Mouse (Mus musculus) lung, adult 18-20 months (tissue): Measurements from ENCODE around the gene Rps24.
A peak's percentile ranks its signal among the peaks of the same experiment; 100 is the strongest.

Experiments used
- DNase-seq, 2 experiments: peaks; one replicate each; pipeline ENCODE4 v3.0.0; 2022; ENCODE audit warnings: mixed read lengths in 2 of 2

Rps24 gene

DNA sequence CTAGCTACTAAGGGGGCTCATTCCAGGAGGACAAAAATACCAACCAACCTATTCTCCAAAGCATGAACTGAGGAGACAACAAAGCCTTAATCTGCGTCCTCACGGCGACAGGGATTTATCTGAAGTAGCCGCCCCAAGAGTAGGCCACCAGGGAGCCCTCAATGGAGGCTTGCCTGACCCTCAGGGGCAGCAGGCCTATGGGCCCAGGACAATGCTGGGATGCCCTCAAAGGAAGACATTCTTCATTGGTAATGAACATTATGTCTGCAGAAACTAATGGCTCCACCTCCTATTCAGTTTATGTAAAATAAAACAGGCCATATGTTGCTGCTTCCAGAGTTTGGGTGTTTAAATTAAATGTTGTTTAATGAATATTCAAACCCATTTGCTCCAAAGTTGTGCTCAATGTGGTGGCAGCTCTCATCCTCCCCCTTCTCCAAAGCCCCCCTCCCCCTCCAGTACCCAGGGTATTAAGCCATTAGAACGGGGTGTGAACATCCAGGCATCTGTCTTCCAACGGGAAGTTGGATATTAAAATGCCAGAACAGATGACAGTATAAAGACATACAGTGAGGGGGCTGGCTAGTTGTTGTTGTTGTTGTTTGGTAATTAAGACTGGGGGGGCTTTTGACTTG, 25.7 kb downstream of the Rps24 start:
- DNase-seq = no peak

- DNase-seq = no peak
Measured at GRCm38 (mm10) chr14:24521597-24521996, 34.7 kb downstream of the Rps24 start.

DNA sequence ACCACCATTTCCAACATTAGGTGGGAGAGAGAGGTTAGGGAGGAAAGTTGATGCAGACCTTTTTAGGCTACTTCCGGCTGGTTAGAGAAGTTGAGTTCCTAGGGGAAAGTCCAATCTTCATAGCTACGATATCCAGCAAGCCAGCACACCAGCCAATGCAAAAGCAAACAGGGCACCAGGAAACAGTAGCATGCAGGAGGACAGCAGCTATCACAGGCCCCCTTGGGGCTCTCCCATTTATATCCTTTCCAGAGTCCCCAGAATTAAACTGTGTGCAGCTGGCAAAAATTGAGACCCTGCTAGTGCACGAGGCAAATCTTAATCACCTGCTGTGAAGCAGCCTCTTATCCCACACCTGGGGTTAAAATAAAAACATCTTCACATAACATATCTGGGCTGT, 38.2 kb downstream of the Rps24 start:
- no peak for DNase-seq

GRCm38 (mm10) chr14:24525677-24526415, 38.9 kb downstream of the Rps24 start:
- DNase-seq = peak; percentile 20 to 60

DNA sequence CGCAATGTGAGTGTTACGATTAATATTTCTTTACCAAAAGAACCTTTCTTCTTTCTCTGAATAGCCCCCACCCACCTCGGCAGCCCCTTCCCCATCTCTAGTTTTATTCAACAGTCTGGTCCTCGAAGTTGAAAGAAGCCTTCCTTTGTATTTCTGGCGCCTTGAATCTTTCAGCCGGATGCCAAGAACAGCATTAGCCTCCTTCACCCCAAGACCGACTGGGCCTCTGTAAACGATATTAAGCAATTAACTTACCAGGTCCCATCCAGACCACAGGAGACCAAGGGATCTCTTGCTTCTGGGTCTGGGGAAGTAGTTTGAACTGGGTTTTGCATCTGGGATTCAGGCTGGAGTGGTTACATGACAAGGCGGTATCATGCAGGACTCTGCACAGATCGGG, 39.5 kb downstream of the Rps24 start:
- DNase-seq = no peak

GRCm38 (mm10) chr14:24530228-24530627, 43.3 kb downstream of the Rps24 start:
- no peak for DNase-seq

DNA sequence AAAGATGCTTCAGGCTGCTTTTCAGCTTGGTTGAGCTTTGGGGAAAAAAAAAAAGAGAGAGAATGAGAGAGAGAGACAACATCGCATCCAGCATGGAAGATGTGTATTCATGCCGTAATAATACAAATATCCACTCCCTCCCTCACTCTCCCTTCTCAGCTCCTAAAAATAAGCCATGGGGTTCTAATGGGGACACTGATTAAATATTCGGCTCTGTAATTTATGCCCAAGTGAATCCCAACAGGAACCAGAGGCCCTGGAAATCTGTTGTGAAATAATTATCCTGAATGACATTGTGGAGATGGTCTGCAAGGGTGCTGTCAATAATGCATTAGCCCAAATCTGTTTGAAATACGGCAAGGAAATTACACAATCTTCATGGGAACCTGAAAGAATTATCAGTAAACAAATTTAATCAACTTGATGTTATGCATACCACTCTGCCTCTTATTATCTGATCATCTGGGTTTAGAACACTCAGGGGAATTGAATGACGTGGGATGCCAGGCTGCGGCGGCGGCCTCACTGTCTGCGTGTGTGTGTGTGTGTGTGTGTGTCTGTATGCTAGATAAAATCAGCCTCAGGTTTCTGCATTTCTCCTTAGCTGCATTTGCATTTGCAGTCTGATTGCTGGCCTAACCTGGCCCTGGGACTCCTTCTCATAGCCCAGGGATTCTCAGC, 48.1 kb downstream of the Rps24 start:
- DNase-seq = no peak

GRCm38 (mm10) chr14:24542901-24543300, 56.0 kb downstream of the Rps24 start:
- no peak for DNase-seq

DNA sequence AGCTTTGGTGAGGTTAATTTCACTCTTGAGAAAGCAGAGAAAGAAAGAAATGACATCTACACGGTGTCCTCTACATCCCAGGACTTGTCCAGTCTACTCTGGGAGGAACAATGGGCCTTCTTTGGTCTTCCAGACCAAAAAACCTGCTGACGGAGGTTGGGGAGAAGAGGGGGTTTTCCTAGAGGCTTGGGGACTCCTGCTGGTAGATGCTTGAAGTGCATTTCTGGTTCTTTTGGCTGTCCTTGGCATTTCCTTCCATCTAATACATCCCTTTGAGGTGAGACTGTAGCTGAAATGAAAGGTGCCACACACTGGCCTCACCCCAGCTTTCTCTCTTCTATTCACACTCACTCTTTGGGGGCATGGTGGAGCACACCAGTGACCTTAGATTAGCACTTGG, 57.1 kb downstream of the Rps24 start:
- peak in 1 of 2 experiments; percentile 9 for DNase-seq
